Mouse (Mus musculus): ENCODE results near the gene Grin2d. TPM values are rescaled to one million over a fixed set of nuclear protein-coding genes. Genes with fewer than 3 reads are reported as not detected.

Grin2d gene
- polyA plus RNA-seq, 1 experiment from 2014 or later: 0.13 TPM

GRCm38 (mm10) chr7:45800546-45801204 is 77.5 kb downstream of the Grin2d start:
- H3K36me3 ChIP-seq: no peaks in the 10 kb centered on the region
- no peak overlapping the region for H3K27ac ChIP-seq (replicated peaks)
- 10% methylated on average over 24 of the region's 25 CpGs for WGBS
- H3K4me1 ChIP-seq: peaks cover 29% of the 10 kb centered on the region
- ATAC-seq (ENCODE audit: extremely low read depth, insufficient number of reproducible peaks, low FRiP score, low TSS enrichment): peak; percentile 51; the same call in 1 of the 2 replicates
- peak overlapping the region; percentile 24 for H3K4me3 ChIP-seq
- peak overlapping the region; percentile 61 for H3K4me2 ChIP-seq
- H3K9me3 ChIP-seq: no peaks in the 10 kb centered on the region
- H3K27me3 ChIP-seq (replicated peaks): peaks cover 55% of the 10 kb centered on the region
- H3K9ac ChIP-seq: peak overlapping the region; percentile 55

GRCm38 (mm10) chr7:45800001-45800400 is 78.2 kb downstream of the Grin2d start:
- Histone ChIP-seq H3K36me3 (no peaks in the 10 kb centered on the region), H3K27me3 (replicated peaks) (peaks cover 62% of the 10 kb centered on the region), H3K9me3 (no peaks in the 10 kb centered on the region), H3K4me2 (peak overlapping the region; percentile 61), H3K27ac (replicated peaks) (no peak overlapping the region), H3K4me3 (no peak overlapping the region), H3K4me1 (peaks cover 29% of the 10 kb centered on the region), H3K9ac (no peak overlapping the region; the same call in 1 of the 2 replicates)
- ATAC-seq (ENCODE audit: extremely low read depth, insufficient number of reproducible peaks, low FRiP score, low TSS enrichment): no peak
- 35% methylated on average over 7 of the region's 7 CpGs for WGBS

- H3K27ac ChIP-seq (replicated peaks): no peak overlapping the region
- H3K4me3 ChIP-seq: peak overlapping the region; percentile 55
- peaks cover 29% of the 10 kb centered on the region for H3K4me1 ChIP-seq
- H3K27me3 ChIP-seq (replicated peaks): peaks cover 73% of the 10 kb centered on the region
- no peak overlapping the region for H3K9ac ChIP-seq
- H3K36me3 ChIP-seq: no peaks in the 10 kb centered on the region
- peak overlapping the region; percentile 79 for H3K4me2 ChIP-seq
- ATAC-seq (ENCODE audit: extremely low read depth, insufficient number of reproducible peaks, low FRiP score, low TSS enrichment): no peak
- H3K9me3 ChIP-seq: no peaks in the 10 kb centered on the region
- 46% methylated on average over 7 of the region's 7 CpGs for WGBS
These were observed 79.2 kb downstream of the Grin2d start for GRCm38 (mm10) chr7:45798931-45799330.

GRCm38 (mm10) chr7:45798511-45798836 is 79.7 kb downstream of the Grin2d start:
- Histone ChIP-seq H3K27ac (replicated peaks) (no peak overlapping the region), H3K4me2 (peak overlapping the region; percentile 79), H3K27me3 (replicated peaks) (peaks cover 77% of the 10 kb centered on the region), H3K4me1 (peaks cover 29% of the 10 kb centered on the region), H3K4me3 (peak overlapping the region; percentile 55), H3K9ac (peak overlapping the region; percentile 73), H3K9me3 (no peaks in the 10 kb centered on the region), H3K36me3 (no peaks in the 10 kb centered on the region)
- ATAC-seq (ENCODE audit: extremely low read depth, insufficient number of reproducible peaks, low FRiP score, low TSS enrichment): no peak
- WGBS: 2% methylated on average over 19 of the region's 19 CpGs

- Histone ChIP-seq H3K9ac (peak overlapping the region; percentile 73), H3K4me1 (peaks cover 29% of the 10 kb centered on the region), H3K4me3 (peak overlapping the region; percentile 55), H3K9me3 (no peaks in the 10 kb centered on the region), H3K27me3 (replicated peaks) (peaks cover 83% of the 10 kb centered on the region), H3K4me2 (peak overlapping the region; percentile 79), H3K27ac (replicated peaks) (no peak overlapping the region), H3K36me3 (no peaks in the 10 kb centered on the region)
- no peak for ATAC-seq (ENCODE audit: extremely low read depth, insufficient number of reproducible peaks, low FRiP score, low TSS enrichment)
- 1% methylated on average over 60 of the region's 60 CpGs for WGBS
These were observed 80.3 kb downstream of the Grin2d start for GRCm38 (mm10) chr7:45797661-45798510.

GRCm38 (mm10) chr7:45796950-45797349 is 81.2 kb downstream of the Grin2d start:
- ATAC-seq (ENCODE audit: extremely low read depth, insufficient number of reproducible peaks, low FRiP score, low TSS enrichment): no peak
- peaks cover 93% of the 10 kb centered on the region for H3K27me3 ChIP-seq (replicated peaks)
- no peak overlapping the region for H3K9ac ChIP-seq
- 31% methylated on average over 6 of the region's 6 CpGs for WGBS
- no peak overlapping the region; the same call in 1 of the 2 replicates for H3K4me2 ChIP-seq
- H3K36me3 ChIP-seq: no peaks in the 10 kb centered on the region
- no peak overlapping the region for H3K4me3 ChIP-seq
- peaks cover 29% of the 10 kb centered on the region for H3K4me1 ChIP-seq
- H3K27ac ChIP-seq (replicated peaks): no peak overlapping the region
- no peaks in the 10 kb centered on the region for H3K9me3 ChIP-seq

- no peak overlapping the region for H3K9ac ChIP-seq
- H3K9me3 ChIP-seq: no peaks in the 10 kb centered on the region
- H3K4me3 ChIP-seq: no peak overlapping the region
- ATAC-seq (ENCODE audit: extremely low read depth, insufficient number of reproducible peaks, low FRiP score, low TSS enrichment): no peak
- peaks cover 84% of the 10 kb centered on the region for H3K27me3 ChIP-seq (replicated peaks)
- H3K4me1 ChIP-seq: peaks cover 28% of the 10 kb centered on the region
- H3K36me3 ChIP-seq: 0 out of 2 replicates have a peak, but pooled peaks cover 4% of the 10 kb centered on the region
- no peak overlapping the region for H3K4me2 ChIP-seq
- WGBS: 86% methylated on average over 29 of the region's 29 CpGs
- H3K27ac ChIP-seq (replicated peaks): no peak overlapping the region
These were observed 83.2 kb downstream of the Grin2d start for GRCm38 (mm10) chr7:45794971-45795370.

DNA sequence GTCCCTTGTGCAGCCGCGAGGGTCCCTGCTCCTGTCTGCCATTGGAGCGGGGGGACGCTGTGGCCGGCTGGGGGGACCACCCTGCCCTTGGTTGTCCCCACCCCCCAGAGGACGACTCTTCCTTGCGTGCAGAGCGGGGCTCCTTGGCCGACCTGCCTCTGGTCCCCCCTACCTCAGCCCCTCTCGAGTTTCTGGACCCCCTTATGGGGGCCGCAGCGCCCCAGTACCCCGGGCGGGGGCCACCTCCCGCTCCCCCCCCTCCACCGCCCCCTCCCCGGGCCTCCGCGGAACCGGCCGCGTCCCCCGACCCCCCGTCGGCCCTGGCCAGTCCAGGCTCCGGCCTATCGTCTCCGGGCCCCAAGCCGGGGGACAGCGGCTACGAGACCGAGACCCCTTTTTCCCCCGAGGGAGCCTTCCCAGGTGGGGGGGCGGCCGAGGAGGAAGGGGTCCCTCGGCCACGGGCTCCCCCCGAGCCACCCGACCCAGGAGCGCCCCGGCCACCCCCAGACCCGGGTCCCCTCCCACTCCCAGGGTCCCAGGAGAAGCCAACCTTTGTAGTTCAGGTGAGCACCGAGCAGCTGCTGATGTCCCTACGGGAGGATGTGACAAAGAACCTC is 84.1 kb downstream of the Grin2d start:
- 0 out of 2 replicates have a peak, but pooled peaks cover 8% of the 10 kb centered on the region for H3K36me3 ChIP-seq
- H3K9me3 ChIP-seq: no peaks in the 10 kb centered on the region
- H3K27me3 ChIP-seq (replicated peaks): peaks cover 75% of the 10 kb centered on the region
- no peak overlapping the region for H3K4me3 ChIP-seq
- peaks cover 28% of the 10 kb centered on the region for H3K4me1 ChIP-seq
- 67% methylated on average over 38 of the region's 44 CpGs for WGBS
- H3K9ac ChIP-seq: no peak overlapping the region
- no peak overlapping the region for H3K4me2 ChIP-seq
- ATAC-seq (ENCODE audit: extremely low read depth, insufficient number of reproducible peaks, low FRiP score, low TSS enrichment): no peak
- H3K27ac ChIP-seq (replicated peaks): no peak overlapping the region

- Histone ChIP-seq H3K36me3 (0 out of 2 replicates have a peak, but pooled peaks cover 10% of the 10 kb centered on the region), H3K4me3 (no peak overlapping the region), H3K4me2 (no peak overlapping the region), H3K9me3 (no peaks in the 10 kb centered on the region), H3K27ac (replicated peaks) (no peak overlapping the region), H3K4me1 (peaks cover 22% of the 10 kb centered on the region), H3K9ac (no peak overlapping the region), H3K27me3 (replicated peaks) (peaks cover 69% of the 10 kb centered on the region)
- no peak for ATAC-seq (ENCODE audit: extremely low read depth, insufficient number of reproducible peaks, low FRiP score, low TSS enrichment)
- 58% methylated on average over 24 of the region's 24 CpGs for WGBS
These were observed 84.9 kb downstream of the Grin2d start for GRCm38 (mm10) chr7:45793240-45793639.

DNA sequence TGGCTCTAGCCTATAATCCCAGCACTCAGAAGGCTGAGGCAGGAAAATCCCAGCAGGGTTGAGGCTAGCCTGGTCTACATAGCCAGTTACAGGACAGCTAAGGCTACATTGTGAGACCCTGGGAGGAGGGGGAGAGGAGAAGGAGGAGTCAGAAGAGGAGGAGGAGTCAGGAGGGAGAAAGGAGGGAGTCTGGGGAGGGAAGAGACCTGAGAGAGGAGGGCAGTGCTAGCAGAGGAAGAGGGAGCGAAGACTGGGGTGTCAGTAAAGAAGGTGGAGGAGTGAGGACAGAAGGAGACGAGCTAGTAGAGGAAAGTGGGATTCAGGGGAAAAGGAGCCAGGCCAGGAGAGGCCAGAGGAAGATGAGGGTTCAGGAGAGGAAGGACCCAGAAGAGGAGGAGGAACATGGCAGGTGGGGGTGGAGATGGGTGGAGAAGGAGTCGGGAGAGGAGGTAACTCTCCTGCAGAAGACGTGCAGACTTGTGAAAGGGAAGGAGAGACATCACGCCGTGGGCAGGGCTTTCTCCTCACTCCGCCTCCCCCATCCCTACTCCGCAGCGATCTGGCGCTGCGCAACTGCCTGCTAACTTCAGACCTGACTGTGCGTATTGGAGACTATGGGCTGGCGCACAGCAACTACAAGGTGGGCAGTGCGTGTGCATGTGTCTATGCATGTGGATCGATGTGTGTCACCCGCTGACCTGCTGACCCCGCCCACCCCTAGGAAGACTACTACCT is 86.3 kb downstream of the Grin2d start:
- Histone ChIP-seq H3K9ac (no peak overlapping the region), H3K4me3 (no peak overlapping the region), H3K9me3 (no peaks in the 10 kb centered on the region), H3K36me3 (0 out of 2 replicates have a peak, but pooled peaks cover 10% of the 10 kb centered on the region), H3K27ac (replicated peaks) (no peak overlapping the region), H3K4me2 (no peak overlapping the region), H3K4me1 (peaks cover 12% of the 10 kb centered on the region), H3K27me3 (replicated peaks) (peaks cover 69% of the 10 kb centered on the region)
- WGBS: 58% methylated on average over 17 of the region's 17 CpGs
- no peak for ATAC-seq (ENCODE audit: extremely low read depth, insufficient number of reproducible peaks, low FRiP score, low TSS enrichment)

DNA sequence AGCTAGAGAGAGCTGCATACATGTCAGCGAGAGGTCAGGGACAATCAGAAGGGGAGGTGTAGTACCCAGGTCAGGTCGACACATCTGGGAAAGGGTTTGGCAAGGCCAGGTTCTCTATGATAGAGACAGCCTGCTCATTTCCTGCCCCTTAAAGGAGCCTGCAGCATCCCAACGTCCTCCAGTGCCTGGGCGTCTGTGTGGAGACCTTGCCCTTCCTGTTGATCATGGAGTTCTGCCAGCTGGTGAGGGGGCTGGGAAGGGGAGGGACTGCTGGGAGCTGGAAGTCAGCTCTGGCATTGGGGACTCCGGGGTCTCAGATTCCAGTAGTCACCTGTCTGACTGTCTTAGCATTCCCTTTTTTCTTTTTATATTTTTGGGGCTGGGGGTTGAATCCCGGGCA is 87.5 kb downstream of the Grin2d start:
- ATAC-seq (ENCODE audit: extremely low read depth, insufficient number of reproducible peaks, low FRiP score, low TSS enrichment): no peak
- H3K27ac ChIP-seq (replicated peaks): no peak overlapping the region
- no peak overlapping the region for H3K4me3 ChIP-seq
- no peaks in the 10 kb centered on the region for H3K9me3 ChIP-seq
- H3K4me2 ChIP-seq: no peak overlapping the region
- peaks cover 69% of the 10 kb centered on the region for H3K27me3 ChIP-seq (replicated peaks)
- H3K36me3 ChIP-seq: 0 out of 2 replicates have a peak, but pooled peaks cover 10% of the 10 kb centered on the region
- peaks cover 24% of the 10 kb centered on the region for H3K4me1 ChIP-seq
- H3K9ac ChIP-seq: no peak overlapping the region
- WGBS: 42% methylated on average over 6 of the region's 6 CpGs

Data from heart, embryonic 13.5 days (tissue).